Mouse (Mus musculus) embryonic fibroblast, embryonic 13.5 days (primary cell): Measurements from ENCODE around the gene Olfr543.
"Not testable (repeated sequence)": the region's sequence is repeated elsewhere in the genome, so short reads cannot be mapped to it uniquely, and the experiment has no call there.

Experiments
- CTCF ChIP-seq: IDR thresholded peaks from 2 replicates; pipeline ENCODE4 v1.5.1; 2011; ENCODE audit warnings: mild to moderate bottlenecking, control low read depth, low read length, moderate library complexity, borderline replicate concordance; ENCODE audit not compliant: insufficient read depth
- POLR2A ChIP-seq: IDR thresholded peaks from 2 replicates; pipeline ENCODE4 v1.6.1; 2011; ENCODE audit warnings: low read depth, mild to moderate bottlenecking, control low read depth, low read length, moderate library complexity

DNA sequence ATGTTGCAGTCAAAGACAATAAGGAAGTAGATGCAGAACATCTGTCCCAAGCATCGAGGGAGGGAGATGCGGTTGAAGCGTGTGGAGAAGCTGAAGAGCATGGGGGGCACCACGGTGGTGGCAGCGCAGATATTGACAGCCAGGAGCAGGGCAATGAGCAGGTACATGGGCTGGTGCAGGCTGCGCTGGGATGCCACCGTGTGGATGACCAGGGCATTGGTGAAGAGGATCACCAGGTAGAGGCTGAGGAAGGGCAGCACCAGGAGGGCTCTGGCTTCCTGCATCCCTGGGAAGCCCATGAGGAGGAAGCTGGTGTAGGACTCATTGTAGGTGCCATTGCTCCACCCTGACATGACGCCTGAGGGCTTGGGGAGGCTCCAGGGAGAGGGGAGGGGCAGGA, 3.3 kb upstream of the Olfr543 start:
- TF ChIP-seq CTCF, POLR2A: not testable (repeated sequence)
